ENCODE assay signal across 21 mouse cellular contexts in the genomic region with DNA sequence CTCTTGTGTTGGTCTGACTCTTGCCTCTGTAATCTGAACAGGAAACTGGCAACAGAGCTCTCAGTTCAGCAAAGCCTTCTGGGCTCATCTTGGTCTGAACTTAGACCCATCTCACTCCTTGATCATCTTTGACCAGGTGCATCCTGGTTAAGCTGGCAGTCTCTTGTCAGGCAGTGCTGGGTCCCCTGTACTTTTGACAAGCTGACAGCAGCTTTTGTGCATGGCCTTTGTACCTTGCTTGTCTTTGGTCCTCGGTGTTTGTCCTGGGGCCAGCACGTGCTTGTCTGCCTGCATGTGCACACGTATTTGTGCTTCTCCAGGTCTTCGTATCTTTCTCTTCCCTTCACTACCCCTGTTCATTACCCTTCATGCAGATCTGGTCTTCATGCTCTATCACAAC. TPM values are rescaled to one million over a fixed set of nuclear protein-coding genes. Genes with fewer than 3 reads are reported as not detected.
DNase-seq lines count a peak whose midpoint lies in the region; ATAC-seq lines count a peak whose summit lies in the region.
"Had no signal": no experiment of that assay in that cellular context is flagged by ENCODE, and none has a peak within 500 bp of the region (broad histone marks: within the 10 kb centered on the region; RNA-seq: fewer than 3 reads in every experiment).

No protein-coding gene starts in this region.

- WGBS in midbrain, embryonic 12.5 days = 78% methylated on average over 4 of the region's 4 CpGs
- WGBS in midbrain, embryonic 11.5 days = 82% methylated on average over 4 of the region's 4 CpGs
- WGBS in intestine, embryonic 16.5 days = 56% methylated on average over 4 of the region's 4 CpGs

- no peak overlapping the region for H3K4me3 ChIP-seq in midbrain, embryonic 12.5 days
- no peak overlapping the region for H3K4me3 ChIP-seq in midbrain, embryonic 11.5 days (ENCODE audit: low read depth, low read length)
- no peak overlapping the region for H3K4me3 ChIP-seq in intestine, embryonic 16.5 days (ENCODE audit: low read length)
- H3K4me3 ChIP-seq: embryonic facial prominence, embryonic 12.5 days; heart, adult 2 months; heart, embryonic 13.5 days; left cerebral cortex, adult 2 months had no signal

- no peak overlapping the region for H3K4me2 ChIP-seq in midbrain, embryonic 12.5 days (replicated peaks)
- H3K4me2 ChIP-seq in midbrain, embryonic 11.5 days = no peak overlapping the region
- no peak overlapping the region for H3K4me2 ChIP-seq in intestine, embryonic 16.5 days (ENCODE audit: low read depth, low read length)
- H3K4me2 ChIP-seq: embryonic facial prominence, embryonic 12.5 days; heart, embryonic 13.5 days had no signal

- peaks cover 40% of the 10 kb centered on the region for H3K4me1 ChIP-seq in midbrain, embryonic 12.5 days
- peaks cover 32% of the 10 kb centered on the region for H3K4me1 ChIP-seq in midbrain, embryonic 11.5 days (ENCODE audit: control insufficient read depth, insufficient read depth, low read length)
- H3K4me1 ChIP-seq in intestine, embryonic 16.5 days (ENCODE audit: control insufficient read depth, insufficient read depth, low read length) = peaks cover 8% of the 10 kb centered on the region

- ATAC-seq in midbrain, embryonic 12.5 days (ENCODE audit: low FRiP score, low read depth) = no peak
- ATAC-seq in midbrain, embryonic 11.5 days (ENCODE audit: low FRiP score) = no peak
- ATAC-seq in intestine, embryonic 16.5 days = peak; percentile 57
- ATAC-seq: hindbrain, postnatal 0 days; Patski had no signal

- H3K9ac ChIP-seq in midbrain, embryonic 12.5 days (replicated peaks) = no peak overlapping the region
- H3K9ac ChIP-seq in midbrain, embryonic 11.5 days (ENCODE audit: low read length) = no peak overlapping the region
- H3K9ac ChIP-seq in intestine, embryonic 16.5 days (ENCODE audit: low read depth, low read length) = no peak overlapping the region
- H3K9ac ChIP-seq: embryonic facial prominence, embryonic 12.5 days; heart, embryonic 13.5 days had no signal

- peaks cover 46% of the 10 kb centered on the region for H3K27me3 ChIP-seq in midbrain, embryonic 12.5 days
- H3K27me3 ChIP-seq in midbrain, embryonic 11.5 days (ENCODE audit: control insufficient read depth, insufficient read depth, low read length) = no peaks in the 10 kb centered on the region; the same call in 1 of the 2 replicates
- H3K27me3 ChIP-seq in intestine, embryonic 16.5 days (replicated peaks; ENCODE audit: control insufficient read depth, insufficient read depth, low read length) = no peaks in the 10 kb centered on the region
- H3K27me3 ChIP-seq: embryonic facial prominence, embryonic 12.5 days had no signal

- H3K36me3 ChIP-seq in midbrain, embryonic 12.5 days = no peaks in the 10 kb centered on the region
- H3K36me3 ChIP-seq in midbrain, embryonic 11.5 days (ENCODE audit: control insufficient read depth, insufficient read depth, low read length) = no peaks in the 10 kb centered on the region
- H3K36me3 ChIP-seq in intestine, embryonic 16.5 days (ENCODE audit: control insufficient read depth, insufficient read depth, low read length) = no peaks in the 10 kb centered on the region
- H3K36me3 ChIP-seq: embryonic facial prominence, embryonic 12.5 days; heart, embryonic 13.5 days had no signal

- 0 out of 2 replicates have a peak overlapping the region, but pooled peaks have one; percentile 0 for H3K27ac ChIP-seq in midbrain, embryonic 12.5 days (replicated peaks)
- H3K27ac ChIP-seq in midbrain, embryonic 11.5 days (ENCODE audit: low read depth, low read length) = no peak overlapping the region
- H3K27ac ChIP-seq in intestine, embryonic 16.5 days (ENCODE audit: low read length) = no peak overlapping the region
- H3K27ac ChIP-seq: embryonic facial prominence, embryonic 12.5 days; heart, adult 2 months; heart, embryonic 13.5 days; hindbrain, postnatal 0 days; left cerebral cortex, adult 2 months; stomach, postnatal 0 days had no signal

- no peaks in the 10 kb centered on the region for H3K9me3 ChIP-seq in midbrain, embryonic 12.5 days
- no peaks in the 10 kb centered on the region for H3K9me3 ChIP-seq in midbrain, embryonic 11.5 days (ENCODE audit: control insufficient read depth, low read length)
- H3K9me3 ChIP-seq in intestine, embryonic 16.5 days (ENCODE audit: control insufficient read depth, low read length) = no peaks in the 10 kb centered on the region
- H3K9me3 ChIP-seq: embryonic facial prominence, embryonic 12.5 days; heart, embryonic 13.5 days had no signal

- DNase-seq in kidney, adult 8-10 months = peak; percentile 26 to 46
- no peak for DNase-seq in kidney, postnatal 4 days
- no peak for DNase-seq in midbrain, embryonic 11.5 days (ENCODE audit: low spot score, missing footprints)
- peak; percentile 67 for DNase-seq in yolk sac, embryonic 10.5 days (ENCODE audit: low spot score)
- DNase-seq in cerebellum, adult 18-20 months = no peak
- DNase-seq: cerebellum, adult 11 months; cerebellum, postnatal 14 days; gastrocnemius, postnatal 36 days; heart, adult 2 months; heart, postnatal 14 days; lung, adult 2 months; thymus, adult 2 months; thymus, postnatal 4 days had no signal

RNA-seq across cellular contexts. Expression of a gene that starts 49.8 kb away (rescaled TPM):
- 4,044 and 4,632 TPM in 2 replicates for polyA plus RNA-seq in midbrain, embryonic 12.5 days (2016; fragmentation: Nextera tagmentation; extraction: Ambion mirVana)
- polyA plus RNA-seq in midbrain, embryonic 11.5 days (2014; fragmentation: Nextera tagmentation; extraction: Ambion mirVana) = 1,391 and 1,438 TPM in 2 replicates
- 302 and 323 TPM in 2 replicates for polyA plus RNA-seq in intestine, embryonic 16.5 days (2015; fragmentation: Nextera tagmentation; extraction: Ambion mirVana)

Comparison
In these comparisons a context has a peak if more than half of its experiments do, and no peak if none do; other contexts are left out.
1. DNase-seq: peak in kidney, adult 8-10 months (2 of 2) and yolk sac, embryonic 10.5 days (single experiment); none in kidney, postnatal 4 days (0 of 2), midbrain, embryonic 11.5 days (single experiment) and cerebellum, adult 18-20 months (0 of 2).